Mouse (Mus musculus): Measurements from ENCODE around the gene Bbs12. TPM values are rescaled to one million over a fixed set of nuclear protein-coding genes. Genes with fewer than 3 reads are reported as not detected.

The Bbs12 gene
- polyA plus RNA-seq (2015; fragmentation: Nextera tagmentation; extraction: Ambion mirVana): 2.0 and 2.2 TPM in 2 replicates

GRCm38 (mm10) chr3:37312370-37312941 lies at the start of gene Bbs12, which contains the start of gene Cetn4:
Gene Bbs12 (plus strand): TSS chr3:37312554.
Gene Cetn4 (minus strand): TSS chr3:37312708.
- H3K36me3 ChIP-seq (ENCODE audit: control insufficient read depth, insufficient read depth): no peaks in the 10 kb centered on the region
- peak within 1 kb of the TSS; percentile 89 for H3K9ac ChIP-seq (ENCODE audit: low read depth, low read length)
- H3K27ac ChIP-seq (ENCODE audit: low read length): peak within 1 kb of the TSS; percentile 44
- H3K4me2 ChIP-seq (ENCODE audit: low read depth, low read length): peak within 1 kb of the TSS; percentile 95
- H3K4me3 ChIP-seq (ENCODE audit: low read depth, low read length): peak within 1 kb of the TSS; percentile 92
- ATAC-seq (ENCODE audit: low read depth): peak; percentile 99
- peaks cover 11% of the 10 kb centered on the region for H3K4me1 ChIP-seq (ENCODE audit: control insufficient read depth, low read depth, low read length)
- H3K27me3 ChIP-seq (ENCODE audit: control insufficient read depth, insufficient read depth, low read depth, low read length): no peaks in the 10 kb centered on the region
- H3K9me3 ChIP-seq (replicated peaks; ENCODE audit: control insufficient read depth, low read length): no peaks in the 10 kb centered on the region
- WGBS (ENCODE audit: insufficient replicate concordance): under 1% methylated on average over 54 of the region's 54 CpGs

- H3K27ac ChIP-seq (ENCODE audit: low read length): no peak overlapping the region
- no peaks in the 10 kb centered on the region for H3K36me3 ChIP-seq (ENCODE audit: control insufficient read depth, insufficient read depth)
- no peak for ATAC-seq (ENCODE audit: low read depth)
Observed at GRCm38 (mm10) chr3:37268338-37268737, 44.0 kb upstream of the Bbs12 start.

GRCm38 (mm10) chr3:37269926-37270325 lies 42.4 kb upstream of the Bbs12 start:
- ATAC-seq (ENCODE audit: low read depth): no peak
- Histone ChIP-seq H3K9me3 (replicated peaks; ENCODE audit: control insufficient read depth, low read length) (no peaks in the 10 kb centered on the region), H3K9ac (ENCODE audit: low read depth, low read length) (no peak overlapping the region), H3K27ac (ENCODE audit: low read length) (no peak overlapping the region), H3K36me3 (ENCODE audit: control insufficient read depth, insufficient read depth) (no peaks in the 10 kb centered on the region), H3K27me3 (ENCODE audit: control insufficient read depth, insufficient read depth, low read depth, low read length) (no peaks in the 10 kb centered on the region), H3K4me1 (ENCODE audit: control insufficient read depth, low read depth, low read length) (peaks cover 6% of the 10 kb centered on the region), H3K4me2 (ENCODE audit: low read depth, low read length) (no peak overlapping the region), H3K4me3 (ENCODE audit: low read depth, low read length) (no peak overlapping the region)
- 55% methylated on average over 4 of the region's 4 CpGs for WGBS (ENCODE audit: insufficient replicate concordance)

More at GRCm38 (mm10) chr3:37268338-37268737, 44.0 kb upstream of the Bbs12 start:
- H3K4me2 ChIP-seq (ENCODE audit: low read depth, low read length): no peak overlapping the region
- no peaks in the 10 kb centered on the region for H3K4me1 ChIP-seq (ENCODE audit: control insufficient read depth, low read depth, low read length)
- H3K9ac ChIP-seq (ENCODE audit: low read depth, low read length): no peak overlapping the region
- H3K9me3 ChIP-seq (replicated peaks; ENCODE audit: control insufficient read depth, low read length): no peaks in the 10 kb centered on the region
- H3K4me3 ChIP-seq (ENCODE audit: low read depth, low read length): no peak overlapping the region
- no peaks in the 10 kb centered on the region for H3K27me3 ChIP-seq (ENCODE audit: control insufficient read depth, insufficient read depth, low read depth, low read length)
- 77% methylated on average over 11 of the region's 11 CpGs for WGBS (ENCODE audit: insufficient replicate concordance)

- Histone ChIP-seq H3K36me3 (ENCODE audit: control insufficient read depth, insufficient read depth) (no peaks in the 10 kb centered on the region), H3K27me3 (ENCODE audit: control insufficient read depth, insufficient read depth, low read depth, low read length) (no peaks in the 10 kb centered on the region), H3K4me1 (ENCODE audit: control insufficient read depth, low read depth, low read length) (peaks cover 6% of the 10 kb centered on the region), H3K4me2 (ENCODE audit: low read depth, low read length) (no peak overlapping the region), H3K9me3 (replicated peaks; ENCODE audit: control insufficient read depth, low read length) (no peaks in the 10 kb centered on the region), H3K9ac (ENCODE audit: low read depth, low read length) (no peak overlapping the region), H3K4me3 (ENCODE audit: low read depth, low read length) (no peak overlapping the region), H3K27ac (ENCODE audit: low read length) (no peak overlapping the region)
- ATAC-seq (ENCODE audit: low read depth): no peak
- 0% methylated on average over 1 of the region's 1 CpGs for WGBS (ENCODE audit: insufficient replicate concordance)
Observed at GRCm38 (mm10) chr3:37271209-37271608, 41.1 kb upstream of the Bbs12 start.

- Histone ChIP-seq H3K9me3 (replicated peaks; ENCODE audit: control insufficient read depth, low read length) (no peaks in the 10 kb centered on the region), H3K27me3 (ENCODE audit: control insufficient read depth, insufficient read depth, low read depth, low read length) (no peaks in the 10 kb centered on the region), H3K27ac (ENCODE audit: low read length) (no peak overlapping the region), H3K4me2 (ENCODE audit: low read depth, low read length) (no peak overlapping the region), H3K4me3 (ENCODE audit: low read depth, low read length) (no peak overlapping the region), H3K4me1 (ENCODE audit: control insufficient read depth, low read depth, low read length) (peaks cover 6% of the 10 kb centered on the region), H3K36me3 (ENCODE audit: control insufficient read depth, insufficient read depth) (no peaks in the 10 kb centered on the region), H3K9ac (ENCODE audit: low read depth, low read length) (no peak overlapping the region)
- no peak for ATAC-seq (ENCODE audit: low read depth)
- 42% methylated on average over 7 of the region's 7 CpGs for WGBS (ENCODE audit: insufficient replicate concordance)
Observed at GRCm38 (mm10) chr3:37273092-37273491, 39.3 kb upstream of the Bbs12 start.

- Histone ChIP-seq H3K27ac (ENCODE audit: low read length) (no peak overlapping the region), H3K9me3 (replicated peaks; ENCODE audit: control insufficient read depth, low read length) (no peaks in the 10 kb centered on the region), H3K4me2 (ENCODE audit: low read depth, low read length) (no peak overlapping the region; the same call in 1 of the 2 replicates), H3K9ac (ENCODE audit: low read depth, low read length) (no peak overlapping the region), H3K27me3 (ENCODE audit: control insufficient read depth, insufficient read depth, low read depth, low read length) (no peaks in the 10 kb centered on the region), H3K4me1 (ENCODE audit: control insufficient read depth, low read depth, low read length) (peaks cover 6% of the 10 kb centered on the region), H3K36me3 (ENCODE audit: control insufficient read depth, insufficient read depth) (no peaks in the 10 kb centered on the region), H3K4me3 (ENCODE audit: low read depth, low read length) (no peak overlapping the region)
- peak; percentile 91 for ATAC-seq (ENCODE audit: low read depth)
- WGBS (ENCODE audit: insufficient replicate concordance): 23% methylated on average over 6 of the region's 6 CpGs
Observed at GRCm38 (mm10) chr3:37274661-37275060, 37.7 kb upstream of the Bbs12 start.

- ATAC-seq (ENCODE audit: low read depth): no peak
- H3K27ac ChIP-seq (ENCODE audit: low read length): no peak overlapping the region
- H3K27me3 ChIP-seq (ENCODE audit: control insufficient read depth, insufficient read depth, low read depth, low read length): no peaks in the 10 kb centered on the region
- H3K4me3 ChIP-seq (ENCODE audit: low read depth, low read length): no peak overlapping the region
- no peak overlapping the region for H3K4me2 ChIP-seq (ENCODE audit: low read depth, low read length)
- peaks cover 6% of the 10 kb centered on the region; the same call in 1 of the 2 replicates for H3K4me1 ChIP-seq (ENCODE audit: control insufficient read depth, low read depth, low read length)
- WGBS (ENCODE audit: insufficient replicate concordance): 58% methylated on average over 1 of the region's 1 CpGs
- no peaks in the 10 kb centered on the region for H3K9me3 ChIP-seq (replicated peaks; ENCODE audit: control insufficient read depth, low read length)
- no peaks in the 10 kb centered on the region for H3K36me3 ChIP-seq (ENCODE audit: control insufficient read depth, insufficient read depth)
- no peak overlapping the region for H3K9ac ChIP-seq (ENCODE audit: low read depth, low read length)
Observed at GRCm38 (mm10) chr3:37280221-37280620, 32.1 kb upstream of the Bbs12 start.

- no peak overlapping the region for H3K4me2 ChIP-seq (ENCODE audit: low read depth, low read length)
- no peaks in the 10 kb centered on the region for H3K36me3 ChIP-seq (ENCODE audit: control insufficient read depth, insufficient read depth)
- no peak overlapping the region for H3K4me3 ChIP-seq (ENCODE audit: low read depth, low read length)
- WGBS (ENCODE audit: insufficient replicate concordance): 22% methylated on average over 8 of the region's 8 CpGs
- no peak for ATAC-seq (ENCODE audit: low read depth)
- H3K9me3 ChIP-seq (replicated peaks; ENCODE audit: control insufficient read depth, low read length): no peaks in the 10 kb centered on the region
- no peak overlapping the region for H3K9ac ChIP-seq (ENCODE audit: low read depth, low read length)
- peaks cover 6% of the 10 kb centered on the region; the same call in 1 of the 2 replicates for H3K4me1 ChIP-seq (ENCODE audit: control insufficient read depth, low read depth, low read length)
- H3K27ac ChIP-seq (ENCODE audit: low read length): no peak overlapping the region
- H3K27me3 ChIP-seq (ENCODE audit: control insufficient read depth, insufficient read depth, low read depth, low read length): no peaks in the 10 kb centered on the region
Observed at GRCm38 (mm10) chr3:37280871-37281270, 31.5 kb upstream of the Bbs12 start.

- Histone ChIP-seq H3K36me3 (ENCODE audit: control insufficient read depth, insufficient read depth) (no peaks in the 10 kb centered on the region), H3K9ac (ENCODE audit: low read depth, low read length) (no peak overlapping the region), H3K27ac (ENCODE audit: low read length) (no peak overlapping the region), H3K4me2 (ENCODE audit: low read depth, low read length) (no peak overlapping the region), H3K4me1 (ENCODE audit: control insufficient read depth, low read depth, low read length) (peaks cover 6% of the 10 kb centered on the region; the same call in 1 of the 2 replicates), H3K4me3 (ENCODE audit: low read depth, low read length) (no peak overlapping the region), H3K27me3 (ENCODE audit: control insufficient read depth, insufficient read depth, low read depth, low read length) (no peaks in the 10 kb centered on the region), H3K9me3 (replicated peaks; ENCODE audit: control insufficient read depth, low read length) (no peaks in the 10 kb centered on the region)
- no peak for ATAC-seq (ENCODE audit: low read depth)
- 82% methylated on average over 11 of the region's 11 CpGs for WGBS (ENCODE audit: insufficient replicate concordance)
Observed at GRCm38 (mm10) chr3:37282299-37282922, 29.9 kb upstream of the Bbs12 start.

All from liver, embryonic 16.5 days (tissue).